Mouse (Mus musculus) liver, embryonic 16.5 days (tissue): ENCODE data around the gene Rph3al. TPM values are rescaled to one million over a fixed set of nuclear protein-coding genes. Genes with fewer than 3 reads are reported as not detected.

Experiments used
- ATAC-seq: fragments of 200-750 bp; cut with Nextera tagmentation; 2 replicates; pipeline ENCODE4 v1.8.0; 2017; ENCODE audit warnings: low read depth, mild to moderate bottlenecking, moderate number of reproducible peaks, moderate library complexity
- H3K27ac ChIP-seq: fragments of 300-500 bp; sonication (generic); 2 replicates; pipeline ENCODE4 v1.5.1; 2014; ENCODE audit warnings: mild to moderate bottlenecking, low read length
- H3K27me3 ChIP-seq: fragments of 300-500 bp; sonication (generic); 2 replicates; pipeline ENCODE4 v1.6.1; 2014; ENCODE audit warnings: low read depth, low read length, mixed read lengths; ENCODE audit not compliant: control insufficient read depth, insufficient read depth
- H3K36me3 ChIP-seq: fragments of 300-500 bp; sonication (generic); 2 replicates; pipeline ENCODE4 v1.6.1; 2014; ENCODE audit warnings: mild to moderate bottlenecking; ENCODE audit not compliant: control insufficient read depth, insufficient read depth
- H3K4me1 ChIP-seq: fragments of 300-500 bp; sonication (generic); 2 replicates; pipeline ENCODE4 v1.6.1; 2014; ENCODE audit warnings: low read depth, low read length, mixed read lengths; ENCODE audit not compliant: control insufficient read depth
- H3K4me2 ChIP-seq: fragments of 300-500 bp; sonication (generic); 2 replicates; pipeline ENCODE4 v1.6.1; 2014; ENCODE audit warnings: low read depth, low read length, mixed read lengths
- H3K4me3 ChIP-seq: fragments of 300-500 bp; sonication (generic); 2 replicates; pipeline ENCODE4 v1.5.1; 2014; ENCODE audit warnings: low read depth, mild to moderate bottlenecking, low read length
- H3K9ac ChIP-seq: fragments of 300-500 bp; sonication (generic); 2 replicates; pipeline ENCODE4 v1.6.1; 2014; ENCODE audit warnings: low read depth, low read length
- H3K9me3 ChIP-seq: fragments of 300-500 bp; sonication (generic); replicated peaks from 2 replicates; pipeline ENCODE4 v1.6.1; 2016; ENCODE audit warnings: low read length; ENCODE audit not compliant: control insufficient read depth
- WGBS: fragments of 180-500 bp; shearing (Covaris S2); extraction: QIAGEN DNeasy Blood & Tissue Kit; methylation state at CpG from one replicate; pipeline ENCODE4 v1.1.7; 2014; ENCODE audit not compliant: insufficient replicate concordance; 5-methylcytosine and 5-hydroxymethylcytosine counted together
- polyA plus RNA-seq: library from polyadenylated mRNA; unstranded; fragments of >200 nt; fragmentation: Nextera tagmentation; extraction: Ambion mirVana; gene quantifications from 2 replicates; pipeline ENCODE4 v1.2.1, GENCODE M21; 2015

The Rph3al gene
- polyA plus RNA-seq, 1 experiment from 2014 or later = 0.94 TPM

GRCm38 (mm10) chr11:75972188-75972587, 34.0 kb upstream of the Rph3al start:
- H3K27me3 ChIP-seq = peaks cover 9% of the 10 kb centered on the region

GRCm38 (mm10) chr11:75970629-75971028, 32.4 kb upstream of the Rph3al start:
- Histone ChIP-seq H3K4me3 (no peak overlapping the region), H3K27me3 (peaks cover 25% of the 10 kb centered on the region), H3K9me3 (0 out of 2 replicates have a peak, but pooled peaks cover 2% of the 10 kb centered on the region), H3K4me1 (no peaks in the 10 kb centered on the region; the same call in none of the 2 replicates), H3K4me2 (no peak overlapping the region), H3K27ac (no peak overlapping the region), H3K9ac (no peak overlapping the region), H3K36me3 (no peaks in the 10 kb centered on the region)
- 10% methylated on average over 3 of the region's 3 CpGs for WGBS
- ATAC-seq = no peak

More at GRCm38 (mm10) chr11:75972188-75972587, 34.0 kb upstream of the Rph3al start:
- Histone ChIP-seq H3K9me3 (0 out of 2 replicates have a peak, but pooled peaks cover 2% of the 10 kb centered on the region), H3K4me2 (no peak overlapping the region), H3K4me3 (no peak overlapping the region), H3K27ac (no peak overlapping the region), H3K4me1 (peaks cover 3% of the 10 kb centered on the region), H3K36me3 (no peaks in the 10 kb centered on the region), H3K9ac (no peak overlapping the region)
- 71% methylated on average over 3 of the region's 3 CpGs for whole genome bisulfite sequencing
- no peak for ATAC-seq

- no peaks in the 10 kb centered on the region for H3K36me3 ChIP-seq
- 75% methylated on average over 6 of the region's 6 CpGs for WGBS
- no peak overlapping the region for H3K27ac ChIP-seq
- no peak overlapping the region for H3K9ac ChIP-seq
- ATAC-seq = no peak
- H3K9me3 ChIP-seq = no peaks in the 10 kb centered on the region
- peaks cover 28% of the 10 kb centered on the region for H3K27me3 ChIP-seq
- no peaks in the 10 kb centered on the region; the same call in none of the 2 replicates for H3K4me1 ChIP-seq
- no peak overlapping the region for H3K4me3 ChIP-seq
- no peak overlapping the region for H3K4me2 ChIP-seq
Measured at GRCm38 (mm10) chr11:75968761-75969160, 30.5 kb upstream of the Rph3al start.

- H3K9me3 ChIP-seq = no peaks in the 10 kb centered on the region
- under 1% methylated on average over 77 of the region's 90 CpGs for WGBS
- peak overlapping the region; percentile 66 for H3K4me3 ChIP-seq
- H3K4me1 ChIP-seq = no peaks in the 10 kb centered on the region; the same call in none of the 2 replicates
- 0 out of 2 replicates have a peak overlapping the region, but pooled peaks have one; percentile 19 for H3K27ac ChIP-seq
- H3K27me3 ChIP-seq = peaks cover 28% of the 10 kb centered on the region
- no peaks in the 10 kb centered on the region for H3K36me3 ChIP-seq
- H3K9ac ChIP-seq = peak overlapping the region; percentile 55
- ATAC-seq = peak; percentile 82
- peak overlapping the region; percentile 74 for H3K4me2 ChIP-seq
Measured at GRCm38 (mm10) chr11:75966401-75967372, 28.5 kb upstream of the Rph3al start.

GRCm38 (mm10) chr11:75965674-75966400, 27.6 kb upstream of the Rph3al start:
- Histone ChIP-seq H3K36me3 (no peaks in the 10 kb centered on the region), H3K4me2 (peak overlapping the region; percentile 74), H3K9ac (peak overlapping the region; percentile 45), H3K4me3 (peak overlapping the region; percentile 66), H3K27ac (no peak overlapping the region), H3K9me3 (no peaks in the 10 kb centered on the region), H3K27me3 (peaks cover 28% of the 10 kb centered on the region), H3K4me1 (no peaks in the 10 kb centered on the region; the same call in none of the 2 replicates)
- no peak for ATAC-seq
- 14% methylated on average over 28 of the region's 28 CpGs for WGBS

DNA sequence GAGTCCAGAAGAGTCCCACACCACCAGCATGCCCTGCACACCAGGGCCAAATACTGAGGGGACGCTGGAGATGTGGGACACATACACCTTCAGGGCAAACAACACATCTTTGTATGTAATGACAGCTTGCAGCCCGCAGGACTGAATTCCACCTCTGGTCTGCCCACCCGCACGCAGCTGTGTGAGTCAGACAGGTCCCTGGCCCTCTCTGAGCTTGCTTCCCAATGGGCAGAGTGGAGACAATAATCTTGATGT, 26.2 kb upstream of the Rph3al start:
- peaks cover 28% of the 10 kb centered on the region for H3K27me3 ChIP-seq
- no peak overlapping the region for H3K4me2 ChIP-seq
- no peak overlapping the region for H3K9ac ChIP-seq
- H3K9me3 ChIP-seq = no peaks in the 10 kb centered on the region
- H3K4me1 ChIP-seq = no peaks in the 10 kb centered on the region; the same call in none of the 2 replicates
- no peak overlapping the region for H3K4me3 ChIP-seq
- H3K27ac ChIP-seq = no peak overlapping the region
- H3K36me3 ChIP-seq = no peaks in the 10 kb centered on the region
- no peak for ATAC-seq
- WGBS = 57% methylated on average over 4 of the region's 4 CpGs

DNA sequence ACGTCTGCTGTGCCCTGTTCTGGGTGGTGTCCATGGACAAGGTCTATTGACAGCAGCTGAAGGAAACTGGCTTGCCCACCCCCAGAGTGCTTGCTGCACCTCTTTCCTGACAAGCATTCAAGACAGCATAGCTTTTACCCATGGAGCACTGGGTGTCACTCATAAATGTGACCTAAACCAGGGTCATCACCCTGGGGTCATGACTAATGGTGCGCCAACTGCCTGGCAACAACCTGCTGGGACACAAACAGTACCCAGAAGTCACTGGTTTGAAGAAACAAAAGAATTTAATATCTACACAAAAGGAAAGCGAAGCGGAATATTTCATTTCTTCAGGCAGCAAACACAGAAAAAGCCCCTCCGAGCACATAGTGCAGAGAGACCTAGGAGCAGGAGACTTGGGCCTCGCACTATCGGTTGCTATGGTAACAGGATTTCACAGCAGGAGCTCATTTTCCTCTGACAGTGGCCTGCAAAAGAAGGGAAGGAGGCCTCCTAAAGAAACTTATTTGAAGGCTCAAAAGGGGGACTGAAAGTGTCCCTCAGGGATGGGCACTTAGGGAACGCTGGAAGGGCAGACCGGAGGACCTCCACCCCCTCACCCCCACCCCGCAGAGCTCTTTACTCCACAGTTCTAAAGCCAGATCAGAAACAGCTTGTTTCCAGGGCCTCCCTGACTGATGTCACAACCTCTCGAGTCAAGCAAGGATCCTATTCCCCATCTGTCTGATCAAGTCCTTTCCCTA, 25.7 kb upstream of the Rph3al start:
- 47% methylated on average over 11 of the region's 11 CpGs for WGBS
- ATAC-seq = no peak
- Histone ChIP-seq H3K9ac (no peak overlapping the region), H3K27me3 (peaks cover 26% of the 10 kb centered on the region), H3K36me3 (no peaks in the 10 kb centered on the region), H3K9me3 (no peaks in the 10 kb centered on the region), H3K27ac (no peak overlapping the region), H3K4me1 (no peaks in the 10 kb centered on the region; the same call in none of the 2 replicates), H3K4me3 (no peak overlapping the region), H3K4me2 (no peak overlapping the region)

- WGBS = 67% methylated on average over 7 of the region's 7 CpGs
- no peak for ATAC-seq
- Histone ChIP-seq H3K4me3 (no peak overlapping the region), H3K4me1 (no peaks in the 10 kb centered on the region; the same call in none of the 2 replicates), H3K27ac (no peak overlapping the region), H3K9me3 (no peaks in the 10 kb centered on the region), H3K4me2 (no peak overlapping the region), H3K36me3 (no peaks in the 10 kb centered on the region), H3K27me3 (peaks cover 15% of the 10 kb centered on the region), H3K9ac (no peak overlapping the region)
Measured at GRCm38 (mm10) chr11:75961782-75962181, 23.6 kb upstream of the Rph3al start.
